Mouse (Mus musculus): Measurements from ENCODE around the gene Ccnd1. TPM values are rescaled to one million over a fixed set of nuclear protein-coding genes. Genes with fewer than 3 reads are reported as not detected.

The Ccnd1 gene
- polyA plus RNA-seq (2014; fragmentation: Nextera tagmentation; extraction: Ambion mirVana), result 285 and 288 TPM in 2 replicates

DNA sequence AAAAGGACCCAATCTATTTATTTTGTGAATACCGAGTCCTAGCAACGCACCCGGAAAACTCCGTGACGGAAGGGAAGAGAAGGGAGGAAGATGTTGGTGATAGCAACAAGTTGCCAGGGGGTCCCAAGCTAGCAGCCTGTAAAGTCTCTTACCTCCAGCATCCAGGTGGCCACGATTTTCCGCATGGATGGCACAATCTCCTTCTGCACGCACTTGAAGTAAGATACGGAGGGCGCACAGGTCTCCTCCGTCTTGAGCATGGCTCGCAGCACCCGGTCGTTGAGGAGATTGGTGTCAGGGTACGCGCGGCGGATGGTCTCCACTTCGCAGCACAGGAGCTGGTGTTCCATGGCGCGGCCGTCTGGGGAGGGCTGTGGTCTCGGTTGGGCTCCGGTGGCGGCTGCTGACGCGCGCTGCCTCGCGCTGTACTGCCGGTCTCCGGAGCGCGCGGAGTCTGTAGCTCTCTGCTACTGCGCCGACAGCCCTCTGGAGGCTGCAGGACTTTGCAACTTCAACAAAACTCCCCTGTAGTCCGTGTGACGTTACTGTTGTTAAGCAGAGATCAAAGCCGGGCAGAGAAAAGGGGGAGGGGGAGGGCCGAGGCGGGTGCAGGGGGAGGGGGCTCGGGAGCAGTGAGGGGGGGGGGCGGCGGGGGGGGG lies at the start of gene Ccnd1:
TSS of gene Ccnd1 (minus strand) at position 582 of the 659 bp plus-strand sequence.
- ATAC-seq (ENCODE audit: low FRiP score), result peak; percentile 75
- DNase-seq (ENCODE audit: low spot score, missing footprints), result no peak
- Histone ChIP-seq H3K36me3 (ENCODE audit: control insufficient read depth, insufficient read depth, low read length) (peaks cover 11% of the 10 kb centered on the region; the same call in 1 of the 2 replicates), H3K4me2 (peak within 1 kb of the TSS; percentile 71), H3K9ac (ENCODE audit: low read length) (peak within 1 kb of the TSS; percentile 90), H3K27me3 (ENCODE audit: control insufficient read depth, insufficient read depth, low read length) (peaks cover 12% of the 10 kb centered on the region), H3K27ac (ENCODE audit: low read depth, low read length) (peak within 1 kb of the TSS; percentile 68), H3K9me3 (ENCODE audit: control insufficient read depth, low read length) (no peaks in the 10 kb centered on the region), H3K4me1 (ENCODE audit: control insufficient read depth, insufficient read depth, low read length) (peaks cover 40% of the 10 kb centered on the region), H3K4me3 (ENCODE audit: low read depth, low read length) (peak within 1 kb of the TSS; percentile 67)
- WGBS, result under 1% methylated on average over 38 of the region's 45 CpGs

DNA sequence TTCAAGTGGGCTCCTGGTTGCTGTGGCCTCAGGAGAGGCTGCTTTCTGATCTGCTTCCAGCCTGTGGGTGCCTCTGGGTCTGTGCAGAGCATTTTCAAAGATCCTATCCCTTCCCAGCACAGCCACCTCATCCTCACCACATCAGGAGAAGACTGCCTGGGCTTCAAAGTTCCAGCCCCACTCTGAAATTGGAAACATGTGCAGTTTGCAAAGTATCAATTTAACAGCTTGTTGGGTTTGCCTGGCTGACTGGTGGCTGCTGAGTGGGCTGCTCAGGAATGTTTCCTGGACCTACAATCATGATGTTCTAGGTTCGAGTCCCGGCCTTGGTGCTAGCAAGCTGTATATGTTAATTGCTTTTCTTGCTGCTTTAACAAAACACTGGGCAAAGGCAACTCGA lies 49.1 kb upstream of the Ccnd1 start:
- DNase-seq (ENCODE audit: low spot score, missing footprints) (no peak), ATAC-seq (ENCODE audit: low FRiP score) (no peak)
- Histone ChIP-seq H3K4me3 (ENCODE audit: low read depth, low read length) (no peak overlapping the region), H3K36me3 (ENCODE audit: control insufficient read depth, insufficient read depth, low read length) (no peaks in the 10 kb centered on the region), H3K9ac (ENCODE audit: low read length) (no peak overlapping the region), H3K4me1 (ENCODE audit: control insufficient read depth, insufficient read depth, low read length) (no peaks in the 10 kb centered on the region), H3K27me3 (ENCODE audit: control insufficient read depth, insufficient read depth, low read length) (no peaks in the 10 kb centered on the region), H3K27ac (ENCODE audit: low read depth, low read length) (no peak overlapping the region), H3K4me2 (no peak overlapping the region), H3K9me3 (ENCODE audit: control insufficient read depth, low read length) (no peaks in the 10 kb centered on the region)
- WGBS, result 72% methylated on average over 3 of the region's 3 CpGs

DNA sequence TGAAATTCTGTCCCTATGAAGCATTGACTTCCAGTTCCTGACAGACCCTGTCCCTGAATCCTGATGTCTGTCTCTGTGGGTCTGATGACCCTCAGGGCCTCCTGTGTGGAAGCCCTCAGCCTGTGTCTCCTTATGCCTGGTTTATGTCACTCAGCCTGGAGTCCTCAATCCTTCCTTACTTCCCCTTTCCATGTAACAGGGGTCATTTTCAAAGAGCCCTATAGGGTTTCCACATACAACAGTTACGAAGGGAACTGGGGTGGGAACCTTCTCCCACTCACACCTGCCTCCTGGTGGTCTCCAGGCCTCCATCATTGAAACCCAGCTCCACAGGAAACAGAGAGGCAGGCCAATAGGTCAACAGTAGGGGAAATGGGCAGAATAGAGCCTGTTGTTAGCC lies 45.4 kb upstream of the Ccnd1 start:
- 71% methylated on average over 1 of the region's 1 CpGs for WGBS
- Histone ChIP-seq H3K36me3 (ENCODE audit: control insufficient read depth, insufficient read depth, low read length) (no peaks in the 10 kb centered on the region), H3K4me2 (no peak overlapping the region), H3K27ac (ENCODE audit: low read depth, low read length) (no peak overlapping the region), H3K27me3 (ENCODE audit: control insufficient read depth, insufficient read depth, low read length) (no peaks in the 10 kb centered on the region), H3K9me3 (ENCODE audit: control insufficient read depth, low read length) (no peaks in the 10 kb centered on the region), H3K4me1 (ENCODE audit: control insufficient read depth, insufficient read depth, low read length) (no peaks in the 10 kb centered on the region), H3K9ac (ENCODE audit: low read length) (no peak overlapping the region), H3K4me3 (ENCODE audit: low read depth, low read length) (no peak overlapping the region)
- ATAC-seq (ENCODE audit: low FRiP score) (no peak), DNase-seq (ENCODE audit: low spot score, missing footprints) (no peak)

- 92% methylated on average over 6 of the region's 6 CpGs for WGBS
- Histone ChIP-seq H3K4me2 (no peak overlapping the region), H3K27ac (ENCODE audit: low read depth, low read length) (no peak overlapping the region), H3K36me3 (ENCODE audit: control insufficient read depth, insufficient read depth, low read length) (no peaks in the 10 kb centered on the region), H3K4me1 (ENCODE audit: control insufficient read depth, insufficient read depth, low read length) (no peaks in the 10 kb centered on the region), H3K27me3 (ENCODE audit: control insufficient read depth, insufficient read depth, low read length) (no peaks in the 10 kb centered on the region), H3K4me3 (ENCODE audit: low read depth, low read length) (no peak overlapping the region), H3K9me3 (ENCODE audit: control insufficient read depth, low read length) (no peaks in the 10 kb centered on the region), H3K9ac (ENCODE audit: low read length) (no peak overlapping the region)
- DNase-seq (ENCODE audit: low spot score, missing footprints), result no peak
- no peak for ATAC-seq (ENCODE audit: low FRiP score)
Measured at GRCm38 (mm10) chr7:144982358-144983110, 42.8 kb upstream of the Ccnd1 start.

- DNase-seq (ENCODE audit: low spot score, missing footprints) (no peak), ATAC-seq (ENCODE audit: low FRiP score) (no peak)
- H3K4me1 ChIP-seq (ENCODE audit: control insufficient read depth, insufficient read depth, low read length), result no peaks in the 10 kb centered on the region
- no peaks in the 10 kb centered on the region for H3K36me3 ChIP-seq (ENCODE audit: control insufficient read depth, insufficient read depth, low read length)
- 83% methylated on average over 8 of the region's 8 CpGs for WGBS
- H3K4me3 ChIP-seq (ENCODE audit: low read depth, low read length), result no peak overlapping the region
- no peak overlapping the region for H3K27ac ChIP-seq (ENCODE audit: low read depth, low read length)
- H3K4me2 ChIP-seq, result no peak overlapping the region
- H3K9ac ChIP-seq (ENCODE audit: low read length), result no peak overlapping the region
- no peaks in the 10 kb centered on the region for H3K27me3 ChIP-seq (ENCODE audit: control insufficient read depth, insufficient read depth, low read length)
- no peaks in the 10 kb centered on the region for H3K9me3 ChIP-seq (ENCODE audit: control insufficient read depth, low read length)
Measured at GRCm38 (mm10) chr7:144981426-144982079, 41.8 kb upstream of the Ccnd1 start.

GRCm38 (mm10) chr7:144979814-144980213 lies 40.1 kb upstream of the Ccnd1 start:
- H3K4me3 ChIP-seq (ENCODE audit: low read depth, low read length), result no peak overlapping the region
- H3K27me3 ChIP-seq (ENCODE audit: control insufficient read depth, insufficient read depth, low read length), result no peaks in the 10 kb centered on the region
- no peak for DNase-seq (ENCODE audit: low spot score, missing footprints)
- H3K4me2 ChIP-seq, result no peak overlapping the region
- WGBS, result 86% methylated on average over 5 of the region's 5 CpGs
- no peak for ATAC-seq (ENCODE audit: low FRiP score)
- H3K27ac ChIP-seq (ENCODE audit: low read depth, low read length), result no peak overlapping the region
- no peaks in the 10 kb centered on the region for H3K9me3 ChIP-seq (ENCODE audit: control insufficient read depth, low read length)
- no peaks in the 10 kb centered on the region for H3K36me3 ChIP-seq (ENCODE audit: control insufficient read depth, insufficient read depth, low read length)
- no peak overlapping the region for H3K9ac ChIP-seq (ENCODE audit: low read length)
- H3K4me1 ChIP-seq (ENCODE audit: control insufficient read depth, insufficient read depth, low read length), result no peaks in the 10 kb centered on the region

DNA sequence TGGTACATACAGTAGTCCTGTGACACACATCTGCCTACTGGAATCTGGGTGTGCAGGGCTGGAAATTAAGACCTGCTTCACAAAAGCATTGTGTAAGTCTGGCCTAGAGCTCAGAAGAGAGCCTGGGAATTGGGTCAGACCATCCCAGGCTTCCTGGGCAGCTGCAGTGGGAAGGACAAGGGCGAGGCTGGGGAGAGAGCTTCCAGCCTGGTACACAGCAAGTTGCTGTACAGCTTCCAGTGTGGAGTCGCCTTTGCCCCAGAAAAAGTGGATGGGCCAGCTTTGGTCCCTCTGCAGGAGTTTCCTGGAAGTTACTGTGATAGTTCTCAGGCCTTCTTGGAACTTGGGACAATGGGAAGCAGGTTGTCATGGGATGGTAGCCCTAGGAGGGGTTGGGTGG lies 37.4 kb upstream of the Ccnd1 start:
- no peaks in the 10 kb centered on the region for H3K27me3 ChIP-seq (ENCODE audit: control insufficient read depth, insufficient read depth, low read length)
- H3K9ac ChIP-seq (ENCODE audit: low read length), result no peak overlapping the region
- no peak overlapping the region for H3K27ac ChIP-seq (ENCODE audit: low read depth, low read length)
- no peak overlapping the region for H3K4me3 ChIP-seq (ENCODE audit: low read depth, low read length)
- no peaks in the 10 kb centered on the region for H3K36me3 ChIP-seq (ENCODE audit: control insufficient read depth, insufficient read depth, low read length)
- ATAC-seq (ENCODE audit: low FRiP score), result no peak
- H3K4me2 ChIP-seq, result no peak overlapping the region
- no peak for DNase-seq (ENCODE audit: low spot score, missing footprints)
- H3K4me1 ChIP-seq (ENCODE audit: control insufficient read depth, insufficient read depth, low read length), result no peaks in the 10 kb centered on the region
- no peaks in the 10 kb centered on the region for H3K9me3 ChIP-seq (ENCODE audit: control insufficient read depth, low read length)
- 91% methylated on average over 2 of the region's 2 CpGs for WGBS

DNA sequence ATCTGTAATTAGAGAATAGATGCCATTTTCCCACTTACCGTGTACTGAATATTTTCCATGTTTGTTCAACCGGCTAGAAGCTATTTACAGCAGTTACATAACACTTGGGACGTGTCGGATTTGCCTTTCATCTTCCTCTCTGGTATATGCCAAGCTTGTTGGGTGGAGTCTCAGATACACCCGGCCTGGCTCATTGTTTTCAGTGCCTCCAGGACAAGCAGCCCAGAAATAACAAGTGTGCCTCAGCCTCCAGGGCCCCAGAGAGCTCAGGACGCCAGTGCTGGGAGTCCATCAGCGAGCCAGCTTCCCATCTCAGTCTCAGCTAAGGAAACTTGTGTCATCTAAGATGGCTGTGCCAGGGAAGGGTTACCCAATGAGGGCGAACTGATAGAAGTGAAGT lies 33.7 kb upstream of the Ccnd1 start:
- WGBS, result 79% methylated on average over 8 of the region's 8 CpGs
- Histone ChIP-seq H3K36me3 (ENCODE audit: control insufficient read depth, insufficient read depth, low read length) (no peaks in the 10 kb centered on the region), H3K4me3 (ENCODE audit: low read depth, low read length) (no peak overlapping the region), H3K4me2 (no peak overlapping the region), H3K4me1 (ENCODE audit: control insufficient read depth, insufficient read depth, low read length) (no peaks in the 10 kb centered on the region), H3K9ac (ENCODE audit: low read length) (no peak overlapping the region), H3K27me3 (ENCODE audit: control insufficient read depth, insufficient read depth, low read length) (no peaks in the 10 kb centered on the region), H3K27ac (ENCODE audit: low read depth, low read length) (no peak overlapping the region), H3K9me3 (ENCODE audit: control insufficient read depth, low read length) (no peaks in the 10 kb centered on the region)
- no peak for ATAC-seq (ENCODE audit: low FRiP score)
- DNase-seq (ENCODE audit: low spot score, missing footprints), result no peak

GRCm38 (mm10) chr7:144971769-144972168 lies 32.0 kb upstream of the Ccnd1 start:
- H3K4me1 ChIP-seq (ENCODE audit: control insufficient read depth, insufficient read depth, low read length), result no peaks in the 10 kb centered on the region
- H3K4me3 ChIP-seq (ENCODE audit: low read depth, low read length), result no peak overlapping the region
- H3K27ac ChIP-seq (ENCODE audit: low read depth, low read length), result no peak overlapping the region
- H3K36me3 ChIP-seq (ENCODE audit: control insufficient read depth, insufficient read depth, low read length), result no peaks in the 10 kb centered on the region
- H3K9me3 ChIP-seq (ENCODE audit: control insufficient read depth, low read length), result no peaks in the 10 kb centered on the region
- H3K4me2 ChIP-seq, result no peak overlapping the region
- no peak overlapping the region for H3K9ac ChIP-seq (ENCODE audit: low read length)
- no peaks in the 10 kb centered on the region for H3K27me3 ChIP-seq (ENCODE audit: control insufficient read depth, insufficient read depth, low read length)
- no peak for DNase-seq (ENCODE audit: low spot score, missing footprints)
- ATAC-seq (ENCODE audit: low FRiP score), result no peak
- WGBS, result 30% methylated on average over 2 of the region's 2 CpGs

Measured in midbrain, embryonic 11.5 days (tissue).